Mouse (Mus musculus) right cerebral cortex, postnatal 25 days (tissue): Measurements from ENCODE around the gene Trpm3.

Experiments
- DNase-seq: peaks from one replicate; pipeline ENCODE4 v3.0.0; 2022

Trpm3 gene

GRCm38 (mm10) chr19:22518508-22518907 lies 379.7 kb downstream of the Trpm3 start:
- no peak for DNase-seq

- DNase-seq: no peak
Observed at GRCm38 (mm10) chr19:22527944-22528343, 389.1 kb downstream of the Trpm3 start.

- DNase-seq: no peak
Observed at GRCm38 (mm10) chr19:22542990-22543709, 404.3 kb downstream of the Trpm3 start.

- DNase-seq: peak; percentile 49
Observed at GRCm38 (mm10) chr19:22552179-22552578, 413.3 kb downstream of the Trpm3 start.

- DNase-seq: peak; percentile 32
Observed at GRCm38 (mm10) chr19:22554421-22554941, 415.6 kb downstream of the Trpm3 start.

- no peak for DNase-seq
Observed at GRCm38 (mm10) chr19:22572396-22572795, 433.6 kb downstream of the Trpm3 start.

- no peak for DNase-seq
Observed at GRCm38 (mm10) chr19:22572849-22573248, 434.0 kb downstream of the Trpm3 start.

GRCm38 (mm10) chr19:22582120-22582745 lies 443.4 kb downstream of the Trpm3 start:
- DNase-seq: no peak

- DNase-seq: no peak
Observed at GRCm38 (mm10) chr19:22594492-22594891, 455.6 kb downstream of the Trpm3 start.

- DNase-seq: no peak
Observed at GRCm38 (mm10) chr19:22595246-22595645, 456.4 kb downstream of the Trpm3 start.

- DNase-seq: peak; percentile 67
Observed at GRCm38 (mm10) chr19:22596715-22597114, 457.9 kb downstream of the Trpm3 start.

- DNase-seq: no peak
Observed at GRCm38 (mm10) chr19:22604322-22604721, 465.5 kb downstream of the Trpm3 start.

GRCm38 (mm10) chr19:22607985-22608684 lies 469.3 kb downstream of the Trpm3 start:
- no peak for DNase-seq

GRCm38 (mm10) chr19:22611621-22612020 lies 472.8 kb downstream of the Trpm3 start:
- DNase-seq: no peak

- DNase-seq: no peak
Observed at GRCm38 (mm10) chr19:22615367-22615766, 476.5 kb downstream of the Trpm3 start.

GRCm38 (mm10) chr19:22624801-22625513 lies 486.1 kb downstream of the Trpm3 start:
- DNase-seq: no peak

- DNase-seq: no peak
Observed at GRCm38 (mm10) chr19:22628878-22629277, 490.0 kb downstream of the Trpm3 start.

GRCm38 (mm10) chr19:22631316-22631715 lies 492.5 kb downstream of the Trpm3 start:
- DNase-seq: peak; percentile 16

- no peak for DNase-seq
Observed at GRCm38 (mm10) chr19:22635635-22636034, 496.8 kb downstream of the Trpm3 start.

- no peak for DNase-seq
Observed at GRCm38 (mm10) chr19:22637786-22638185, 498.9 kb downstream of the Trpm3 start.

GRCm38 (mm10) chr19:22638394-22638954 lies 499.6 kb downstream of the Trpm3 start:
- DNase-seq: no peak

GRCm38 (mm10) chr19:22642124-22642523 lies 503.3 kb downstream of the Trpm3 start:
- DNase-seq: no peak
